ENCODE assay signal across 9 mouse cellular contexts in genomic region chr8:9157141-9157781, GRCm38 (mm10).
DNase-seq lines count a peak whose midpoint lies in the region; ATAC-seq and TF ChIP-seq lines count a peak whose summit lies in the region.
"Had no signal": no experiment of that assay in that cellular context is flagged by ENCODE, and none has a peak within 500 bp of the region (broad histone marks: within the 10 kb centered on the region; RNA-seq: fewer than 3 reads in every experiment).

No protein-coding gene starts in this region.

- intact Hi-C loops in gastrocnemius, adult 2 months (cut with DNase I): no loop called here

- H3K9me3 ChIP-seq in kidney, embryonic 16.5 days (ENCODE audit: low read length): no peaks in the 10 kb centered on the region
- H3K9me3 ChIP-seq in forebrain, embryonic 15.5 days: no peaks in the 10 kb centered on the region
- H3K9me3 ChIP-seq in liver, embryonic 11.5 days (ENCODE audit: control insufficient read depth, low read length): no peaks in the 10 kb centered on the region
- no peaks in the 10 kb centered on the region for H3K9me3 ChIP-seq in neural tube, embryonic 13.5 days

- no peak overlapping the region; the same call in 1 of the 2 replicates for H3K9ac ChIP-seq in kidney, embryonic 16.5 days (replicated peaks; ENCODE audit: low read length)
- H3K9ac ChIP-seq in forebrain, embryonic 15.5 days (replicated peaks): peak overlapping the region; percentile 20; the same call in 1 of the 2 replicates
- H3K9ac ChIP-seq in liver, embryonic 11.5 days (ENCODE audit: low read depth, low read length): no peak overlapping the region
- H3K9ac ChIP-seq in neural tube, embryonic 13.5 days: peak overlapping the region; percentile 55

- H3K36me3 ChIP-seq in kidney, embryonic 16.5 days (ENCODE audit: insufficient read depth, low read length): no peaks in the 10 kb centered on the region
- H3K36me3 ChIP-seq in forebrain, embryonic 15.5 days: no peaks in the 10 kb centered on the region
- no peaks in the 10 kb centered on the region for H3K36me3 ChIP-seq in liver, embryonic 11.5 days (ENCODE audit: control insufficient read depth, insufficient read depth, low read length)
- H3K36me3 ChIP-seq in neural tube, embryonic 13.5 days: no peaks in the 10 kb centered on the region

- ATAC-seq in kidney, embryonic 16.5 days (ENCODE audit: low FRiP score, low TSS enrichment): no peak
- ATAC-seq in forebrain, embryonic 15.5 days (replicated peaks): peak; percentile 17; the same call in 1 of the 2 replicates
- peak; percentile 66 for ATAC-seq in liver, embryonic 11.5 days (replicated peaks; ENCODE audit: low FRiP score)
- peak; percentile 24; the same call in 1 of the 2 replicates for ATAC-seq in neural tube, embryonic 13.5 days (ENCODE audit: low read depth)

- WGBS in kidney, embryonic 16.5 days: 20% methylated on average over 23 of the region's 23 CpGs
- 7% methylated on average over 23 of the region's 23 CpGs for WGBS in forebrain, embryonic 15.5 days
- WGBS in liver, embryonic 11.5 days: 20% methylated on average over 23 of the region's 23 CpGs
- 8% methylated on average over 23 of the region's 23 CpGs for WGBS in neural tube, embryonic 13.5 days

- H3K27me3 ChIP-seq in kidney, embryonic 16.5 days (ENCODE audit: insufficient read depth, low read length): no peaks in the 10 kb centered on the region
- H3K27me3 ChIP-seq in forebrain, embryonic 15.5 days: no peaks in the 10 kb centered on the region
- H3K27me3 ChIP-seq in liver, embryonic 11.5 days (replicated peaks; ENCODE audit: control insufficient read depth, insufficient read depth, low read length): no peaks in the 10 kb centered on the region
- no peaks in the 10 kb centered on the region for H3K27me3 ChIP-seq in neural tube, embryonic 13.5 days

- peaks cover 7% of the 10 kb centered on the region for H3K4me1 ChIP-seq in kidney, embryonic 16.5 days (ENCODE audit: insufficient read depth, low read length)
- peaks cover 31% of the 10 kb centered on the region for H3K4me1 ChIP-seq in forebrain, embryonic 15.5 days
- H3K4me1 ChIP-seq in liver, embryonic 11.5 days (replicated peaks; ENCODE audit: control insufficient read depth, insufficient read depth, low read length): peaks cover 5% of the 10 kb centered on the region
- H3K4me1 ChIP-seq in neural tube, embryonic 13.5 days (replicated peaks): peaks cover 36% of the 10 kb centered on the region

- no peak overlapping the region for H3K4me3 ChIP-seq in kidney, embryonic 16.5 days (ENCODE audit: low read length)
- H3K4me3 ChIP-seq in forebrain, embryonic 15.5 days: no peak overlapping the region
- H3K4me3 ChIP-seq in liver, embryonic 11.5 days (ENCODE audit: low read depth, low read length): no peak overlapping the region
- H3K4me3 ChIP-seq in neural tube, embryonic 13.5 days: no peak overlapping the region
- no peak overlapping the region for H3K4me3 ChIP-seq in gastrocnemius, adult 2 months

- 0 out of 2 replicates have a peak overlapping the region, but pooled peaks have one; percentile 22 for H3K4me2 ChIP-seq in kidney, embryonic 16.5 days (replicated peaks; ENCODE audit: low read depth, low read length)
- peak overlapping the region; percentile 21 for H3K4me2 ChIP-seq in forebrain, embryonic 15.5 days (replicated peaks)
- peak overlapping the region; percentile 39 for H3K4me2 ChIP-seq in liver, embryonic 11.5 days
- H3K4me2 ChIP-seq in neural tube, embryonic 13.5 days: peak overlapping the region; percentile 34

- DNase-seq in kidney, postnatal 14 days: no peak
- DNase-seq in liver, embryonic 11.5 days (ENCODE audit: low spot score): peak; percentile 39
- DNase-seq in gastrocnemius, adult 2 months: no peak
- no peak for DNase-seq in kidney, postnatal 10 days
- no peak for DNase-seq in left cerebral cortex, adult 11 months (ENCODE audit: low spot score)
- DNase-seq: gastrocnemius, postnatal 14 days had no signal

- no peak for TF ChIP-seq CTCF in gastrocnemius, adult 2 months (IDR thresholded peaks at IDR 0.05)

- no peak overlapping the region for H3K27ac ChIP-seq in kidney, embryonic 16.5 days (ENCODE audit: low read length)
- no peak overlapping the region for H3K27ac ChIP-seq in forebrain, embryonic 15.5 days (replicated peaks)
- no peak overlapping the region for H3K27ac ChIP-seq in liver, embryonic 11.5 days (ENCODE audit: low read depth, low read length)
- peak overlapping the region; percentile 33; the same call in 1 of the 2 replicates for H3K27ac ChIP-seq in neural tube, embryonic 13.5 days (replicated peaks)
- no peak overlapping the region for H3K27ac ChIP-seq in gastrocnemius, adult 2 months

Comparison
In these comparisons a context has a peak if more than half of its experiments do, and no peak if none do; other contexts are left out.
1. H3K9ac ChIP-seq: peak in forebrain, embryonic 15.5 days (single experiment) and neural tube, embryonic 13.5 days (single experiment); none in kidney, embryonic 16.5 days (single experiment) and liver, embryonic 11.5 days (single experiment).
2. Peak in every context shown above with its lines, with median percentiles within 50 percentile points of each other: H3K4me2 ChIP-seq.